Mouse (Mus musculus): ENCODE data around the gene Dek. TPM values are rescaled to one million over a fixed set of nuclear protein-coding genes. Genes with fewer than 3 reads are reported as not detected.
A peak's percentile ranks its signal among the peaks of the same experiment; 100 is the strongest.

The Dek gene
- total RNA-seq (2021) (10 to 100 TPM; 32.1 to 32.6 TPM), polyA plus RNA-seq (2012; rRNA removed) (7.4 and 8.9 TPM in 2 replicates)
- long read RNA-seq, transcript Dek-201 (11 exons, 2,556 nt): major isoform, 37 of 62 reads
- long read RNA-seq, partial matches to known transcripts: 1 of 62 reads
- long read RNA-seq, other reads (novel, unspliced or antisense): 24 of 62 reads

- H3K27ac ChIP-seq: peak within 1 kb of the TSS; percentile 96
- WGBS: 1% methylated on average over 128 of the region's 129 CpGs
- peak within 1 kb of the TSS; percentile 92 for H3K4me3 ChIP-seq
- peak; percentile 91 to 93 for DNase-seq
- peaks cover 7% of the 10 kb centered on the region; the same call in 1 of the 2 replicates for H3K36me3 ChIP-seq (ENCODE audit: control insufficient read depth, insufficient read depth, low read length)
- intact Hi-C loops (cut with DNase I): loop anchor here (2.0 kb wide), 1 partner anchor 45 kb away; no protein-coding TSS in a partner anchor
- no peaks in the 10 kb centered on the region; the same call in 1 of the 2 replicates for H3K79me2 ChIP-seq (replicated peaks; ENCODE audit: control insufficient read depth, insufficient read depth, low read length)
- H3K9ac ChIP-seq (ENCODE audit: low read depth, low read length): peak within 1 kb of the TSS; percentile 98
- no peaks in the 10 kb centered on the region for H3K27me3 ChIP-seq (ENCODE audit: control insufficient read depth, insufficient read depth, low read length)
- H3K4me1 ChIP-seq (ENCODE audit: control insufficient read depth, insufficient read depth, low read length): peaks cover 7% of the 10 kb centered on the region
- TF ChIP-seq CTCF (IDR thresholded peaks at IDR 0.05) (peak; percentile 74), POLR2A (IDR thresholded peaks at IDR 0.05; ENCODE audit: insufficient read depth, low read depth, low read length) (peak; percentile 56; the same call in 1 of the 2 replicates), EP300 (IDR thresholded peaks at IDR 0.05; ENCODE audit: insufficient read depth, low read depth, low read length) (no peak)
Observed at GRCm38 (mm10) chr13:47105711-47106579, at the start of gene Dek. Gene Dek (minus strand): TSS chr13:47106201.

GRCm38 (mm10) chr13:47154866-47155265, 48.9 kb upstream of the Dek start:
- peaks cover 2% of the 10 kb centered on the region; the same call in 1 of the 2 replicates for H3K4me1 ChIP-seq (ENCODE audit: control insufficient read depth, insufficient read depth, low read length)
- H3K79me2 ChIP-seq (replicated peaks; ENCODE audit: control insufficient read depth, insufficient read depth, low read length): no peaks in the 10 kb centered on the region
- no peaks in the 10 kb centered on the region for H3K27me3 ChIP-seq (ENCODE audit: control insufficient read depth, insufficient read depth, low read length)
- no peak for DNase-seq
- H3K9ac ChIP-seq (ENCODE audit: low read depth, low read length): no peak overlapping the region
- 44% methylated on average over 4 of the region's 4 CpGs for WGBS
- H3K27ac ChIP-seq: peak overlapping the region; percentile 55
- H3K4me3 ChIP-seq: no peak overlapping the region
- TF ChIP-seq POLR2A (IDR thresholded peaks at IDR 0.05; ENCODE audit: insufficient read depth, low read depth, low read length) (no peak), EP300 (IDR thresholded peaks at IDR 0.05; ENCODE audit: insufficient read depth, low read depth, low read length) (no peak), CTCF (IDR thresholded peaks at IDR 0.05) (no peak)
- intact Hi-C loops (cut with DNase I): loop anchor here (5.0 to 10.0 kb wide), 2 partner anchors 32 to 70 kb away; no protein-coding TSS in a partner anchor
- no peaks in the 10 kb centered on the region for H3K36me3 ChIP-seq (ENCODE audit: control insufficient read depth, insufficient read depth, low read length)

GRCm38 (mm10) chr13:47153206-47153605, 47.2 kb upstream of the Dek start:
- TF ChIP-seq POLR2A (IDR thresholded peaks at IDR 0.05; ENCODE audit: insufficient read depth, low read depth, low read length) (no peak), CTCF (IDR thresholded peaks at IDR 0.05) (no peak), EP300 (IDR thresholded peaks at IDR 0.05; ENCODE audit: insufficient read depth, low read depth, low read length) (no peak)
- no peak overlapping the region for H3K4me3 ChIP-seq
- H3K9ac ChIP-seq (ENCODE audit: low read depth, low read length): no peak overlapping the region
- H3K36me3 ChIP-seq (ENCODE audit: control insufficient read depth, insufficient read depth, low read length): no peaks in the 10 kb centered on the region
- peaks cover 2% of the 10 kb centered on the region; the same call in 1 of the 2 replicates for H3K4me1 ChIP-seq (ENCODE audit: control insufficient read depth, insufficient read depth, low read length)
- no peaks in the 10 kb centered on the region for H3K79me2 ChIP-seq (replicated peaks; ENCODE audit: control insufficient read depth, insufficient read depth, low read length)
- DNase-seq: no peak
- no peak overlapping the region for H3K27ac ChIP-seq
- WGBS: 73% methylated on average over 5 of the region's 5 CpGs
- intact Hi-C loops (cut with DNase I): loop anchor here (5.0 to 10.0 kb wide), 2 partner anchors 34 to 72 kb away; no protein-coding TSS in a partner anchor
- no peaks in the 10 kb centered on the region for H3K27me3 ChIP-seq (ENCODE audit: control insufficient read depth, insufficient read depth, low read length)

- TF ChIP-seq EP300 (IDR thresholded peaks at IDR 0.05; ENCODE audit: insufficient read depth, low read depth, low read length): peak; percentile 74
- no peak for TF ChIP-seq POLR2A (IDR thresholded peaks at IDR 0.05; ENCODE audit: insufficient read depth, low read depth, low read length)
- TF ChIP-seq CTCF (IDR thresholded peaks at IDR 0.05): peak; percentile 86
- H3K4me3 ChIP-seq: no peak overlapping the region
- H3K9ac ChIP-seq (ENCODE audit: low read depth, low read length): no peak overlapping the region
- H3K27me3 ChIP-seq (ENCODE audit: control insufficient read depth, insufficient read depth, low read length): no peaks in the 10 kb centered on the region
- WGBS: 38% methylated on average over 7 of the region's 7 CpGs
- peaks cover 2% of the 10 kb centered on the region; the same call in 1 of the 2 replicates for H3K4me1 ChIP-seq (ENCODE audit: control insufficient read depth, insufficient read depth, low read length)
- intact Hi-C loops (cut with DNase I): loop anchor here (1.0 to 10.0 kb wide), 3 partner anchors 35 to 136 kb away; no protein-coding TSS in a partner anchor
- H3K27ac ChIP-seq: no peak overlapping the region
- H3K36me3 ChIP-seq (ENCODE audit: control insufficient read depth, insufficient read depth, low read length): no peaks in the 10 kb centered on the region
- peak in 1 of 2 experiments; percentile 14 for DNase-seq
- no peaks in the 10 kb centered on the region for H3K79me2 ChIP-seq (replicated peaks; ENCODE audit: control insufficient read depth, insufficient read depth, low read length)
Observed at GRCm38 (mm10) chr13:47152390-47152789, 46.4 kb upstream of the Dek start.

GRCm38 (mm10) chr13:47151060-47151459, 45.1 kb upstream of the Dek start:
- intact Hi-C loops (cut with DNase I): loop anchor here (2.0 to 10.0 kb wide), 3 partner anchors 36 to 74 kb away; partner anchors contain the start of gene Dek
- Histone ChIP-seq H3K9ac (ENCODE audit: low read depth, low read length) (no peak overlapping the region), H3K27ac (no peak overlapping the region), H3K36me3 (ENCODE audit: control insufficient read depth, insufficient read depth, low read length) (no peaks in the 10 kb centered on the region), H3K4me3 (no peak overlapping the region), H3K79me2 (replicated peaks; ENCODE audit: control insufficient read depth, insufficient read depth, low read length) (no peaks in the 10 kb centered on the region), H3K27me3 (ENCODE audit: control insufficient read depth, insufficient read depth, low read length) (no peaks in the 10 kb centered on the region), H3K4me1 (ENCODE audit: control insufficient read depth, insufficient read depth, low read length) (peaks cover 2% of the 10 kb centered on the region; the same call in 1 of the 2 replicates)
- peak in 1 of 2 experiments; percentile 52 for DNase-seq
- TF ChIP-seq POLR2A (IDR thresholded peaks at IDR 0.05; ENCODE audit: insufficient read depth, low read depth, low read length) (no peak), EP300 (IDR thresholded peaks at IDR 0.05; ENCODE audit: insufficient read depth, low read depth, low read length) (no peak), CTCF (IDR thresholded peaks at IDR 0.05) (no peak)
- 92% methylated on average over 14 of the region's 14 CpGs for WGBS

Data from heart, adult 2 months (tissue).